Comparison of ENCODE assay signal across 10 mouse cellular contexts in the genomic region with DNA sequence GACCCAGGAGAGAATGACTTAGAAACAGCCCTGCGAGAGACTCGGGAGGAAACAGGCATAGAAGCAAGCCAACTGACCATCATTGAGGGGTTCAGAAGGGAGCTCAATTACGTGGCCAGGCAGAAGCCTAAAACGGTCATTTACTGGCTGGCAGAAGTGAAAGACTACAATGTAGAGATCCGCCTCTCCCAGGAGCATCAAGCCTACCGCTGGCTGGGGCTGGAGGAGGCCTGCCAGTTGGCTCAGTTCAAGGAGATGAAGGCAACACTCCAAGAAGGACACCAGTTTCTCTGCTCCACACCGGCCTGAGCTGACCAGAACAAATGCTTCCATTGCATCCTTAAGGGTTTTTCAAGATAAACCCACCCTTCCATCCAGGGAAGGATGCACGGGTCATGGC. TPM values are rescaled to one million over a fixed set of nuclear protein-coding genes. Genes with fewer than 3 reads are reported as not detected.
DNase-seq lines count a peak whose midpoint lies in the region; ATAC-seq and TF ChIP-seq lines count a peak whose summit lies in the region.
"Had no signal": no experiment of that assay in that cellular context is flagged by ENCODE, and none has a peak within 500 bp of the region (broad histone marks: within the 10 kb centered on the region; RNA-seq: fewer than 3 reads in every experiment).

No protein-coding gene starts in this region.

- H3K27ac ChIP-seq in neural tube, embryonic 11.5 days (ENCODE audit: low read depth, low read length): no peak overlapping the region
- no peak overlapping the region for H3K27ac ChIP-seq in neural tube, embryonic 15.5 days (replicated peaks)
- H3K27ac ChIP-seq in heart, postnatal 0 days (ENCODE audit: low read depth): peak overlapping the region; percentile 52
- H3K27ac ChIP-seq in stomach, embryonic 16.5 days (ENCODE audit: low read length): peak overlapping the region; percentile 74
- H3K27ac ChIP-seq: liver, embryonic 13.5 days had no signal

- no peaks in the 10 kb centered on the region for H3K36me3 ChIP-seq in neural tube, embryonic 11.5 days (ENCODE audit: control insufficient read depth, insufficient read depth, low read length)
- peaks cover 11% of the 10 kb centered on the region for H3K36me3 ChIP-seq in neural tube, embryonic 15.5 days
- peaks cover 5% of the 10 kb centered on the region for H3K36me3 ChIP-seq in heart, postnatal 0 days (replicated peaks; ENCODE audit: control insufficient read depth, insufficient read depth, low read length)
- no peaks in the 10 kb centered on the region for H3K36me3 ChIP-seq in stomach, embryonic 16.5 days (ENCODE audit: control insufficient read depth, insufficient read depth, low read length)

- H3K4me2 ChIP-seq in neural tube, embryonic 11.5 days (ENCODE audit: low read depth): no peak overlapping the region
- no peak overlapping the region for H3K4me2 ChIP-seq in neural tube, embryonic 15.5 days
- H3K4me2 ChIP-seq in heart, postnatal 0 days (ENCODE audit: low read depth, low read length): no peak overlapping the region
- H3K4me2 ChIP-seq in stomach, embryonic 16.5 days (ENCODE audit: low read depth, low read length): no peak overlapping the region
- H3K4me2 ChIP-seq: liver, embryonic 13.5 days had no signal

- no peaks in the 10 kb centered on the region for H3K27me3 ChIP-seq in neural tube, embryonic 11.5 days (ENCODE audit: control insufficient read depth, insufficient read depth, low read length)
- no peaks in the 10 kb centered on the region for H3K27me3 ChIP-seq in neural tube, embryonic 15.5 days (replicated peaks)
- no peaks in the 10 kb centered on the region for H3K27me3 ChIP-seq in heart, postnatal 0 days (ENCODE audit: control insufficient read depth, insufficient read depth, low read length)
- H3K27me3 ChIP-seq in stomach, embryonic 16.5 days (ENCODE audit: control insufficient read depth, insufficient read depth, low read length): no peaks in the 10 kb centered on the region
- H3K27me3 ChIP-seq: liver, embryonic 13.5 days had no signal

- H3K9me3 ChIP-seq in neural tube, embryonic 11.5 days (ENCODE audit: control insufficient read depth, low read length): no peaks in the 10 kb centered on the region
- H3K9me3 ChIP-seq in neural tube, embryonic 15.5 days (replicated peaks): no peaks in the 10 kb centered on the region
- H3K9me3 ChIP-seq in heart, postnatal 0 days (replicated peaks; ENCODE audit: control insufficient read depth, low read length): no peaks in the 10 kb centered on the region
- no peaks in the 10 kb centered on the region for H3K9me3 ChIP-seq in stomach, embryonic 16.5 days (replicated peaks; ENCODE audit: control insufficient read depth, low read length)
- H3K9me3 ChIP-seq: liver, embryonic 13.5 days had no signal

- no peak for ATAC-seq in neural tube, embryonic 11.5 days (ENCODE audit: insufficient read depth, low FRiP score, low TSS enrichment)
- ATAC-seq in neural tube, embryonic 15.5 days (ENCODE audit: low FRiP score): no peak
- no peak for ATAC-seq in heart, postnatal 0 days (ENCODE audit: insufficient read depth, low read depth)
- 0 out of 2 replicates have a peak, but pooled peaks have one; percentile 14 for ATAC-seq in stomach, embryonic 16.5 days (ENCODE audit: insufficient read depth, low FRiP score)
- ATAC-seq in inflammation-experienced regulatory T-cells, adult 6 months: no peak

- 81% methylated on average over 8 of the region's 8 CpGs for WGBS in neural tube, embryonic 11.5 days
- WGBS in neural tube, embryonic 15.5 days: 72% methylated on average over 8 of the region's 8 CpGs
- 63% methylated on average over 8 of the region's 8 CpGs for WGBS in heart, postnatal 0 days
- WGBS in stomach, embryonic 16.5 days: 58% methylated on average over 8 of the region's 8 CpGs

- H3K9ac ChIP-seq in neural tube, embryonic 11.5 days (ENCODE audit: low read length): no peak overlapping the region
- no peak overlapping the region for H3K9ac ChIP-seq in neural tube, embryonic 15.5 days (replicated peaks)
- no peak overlapping the region for H3K9ac ChIP-seq in heart, postnatal 0 days (replicated peaks; ENCODE audit: low read depth, low read length)
- no peak overlapping the region for H3K9ac ChIP-seq in stomach, embryonic 16.5 days (ENCODE audit: low read length)
- H3K9ac ChIP-seq: liver, embryonic 13.5 days had no signal

- TF ChIP-seq EP300 in heart, postnatal 0 days (IDR thresholded peaks at IDR 0.05; ENCODE audit: low read depth): no peak

- peak; percentile 44 to 48 for DNase-seq in cerebellum, postnatal 25 days
- DNase-seq in cerebellum, adult 11-12 months: no peak
- DNase-seq in neural tube, embryonic 11.5 days (ENCODE audit: low spot score): peak; percentile 2
- DNase-seq in heart, postnatal 0 days (ENCODE audit: low spot score): no peak
- DNase-seq in retina, embryonic 14.5 days (ENCODE audit: low spot score): no peak
- DNase-seq: liver, embryonic 13.5 days had no signal

- no peak for TF ChIP-seq CTCF in heart, postnatal 0 days (IDR thresholded peaks at IDR 0.05; ENCODE audit: low read depth)

- H3K4me1 ChIP-seq in neural tube, embryonic 11.5 days (ENCODE audit: control insufficient read depth, insufficient read depth, low read length): no peaks in the 10 kb centered on the region
- H3K4me1 ChIP-seq in neural tube, embryonic 15.5 days: no peaks in the 10 kb centered on the region
- H3K4me1 ChIP-seq in heart, postnatal 0 days (ENCODE audit: control insufficient read depth, insufficient read depth): peaks cover 4% of the 10 kb centered on the region; the same call in 1 of the 2 replicates
- peaks cover 24% of the 10 kb centered on the region for H3K4me1 ChIP-seq in stomach, embryonic 16.5 days (ENCODE audit: control insufficient read depth, insufficient read depth, low read length)
- H3K4me1 ChIP-seq: liver, embryonic 13.5 days had no signal

- H3K4me3 ChIP-seq in neural tube, embryonic 11.5 days (ENCODE audit: low read depth, low read length): no peak overlapping the region
- H3K4me3 ChIP-seq in neural tube, embryonic 15.5 days (replicated peaks): no peak overlapping the region
- H3K4me3 ChIP-seq in heart, postnatal 0 days (ENCODE audit: low read depth, low read length): no peak overlapping the region
- H3K4me3 ChIP-seq in stomach, embryonic 16.5 days (replicated peaks; ENCODE audit: low read length): no peak overlapping the region
- H3K4me3 ChIP-seq: liver, embryonic 13.5 days; myocyte had no signal

RNA-seq across cellular contexts. Expression of a gene that starts 15.3 kb away (rescaled TPM):
- 57.2 and 62.9 TPM in 2 replicates for polyA plus RNA-seq in neural tube, embryonic 11.5 days (2014; fragmentation: Nextera tagmentation; extraction: Ambion mirVana)
- polyA plus RNA-seq in neural tube, embryonic 15.5 days (2015; fragmentation: Nextera tagmentation; extraction: Ambion mirVana): 62.8 and 71.6 TPM in 2 replicates
- total RNA-seq in heart, postnatal 0 days (2014; rRNA removed; ENCODE audit: low replicate concordance): 10.5 and 37.6 TPM in 2 replicates
- 42.0 and 45.9 TPM in 2 replicates for polyA plus RNA-seq in heart, postnatal 0 days (2015; fragmentation: Nextera tagmentation; extraction: Ambion mirVana)
- polyA plus RNA-seq in stomach, embryonic 16.5 days (2015; fragmentation: Nextera tagmentation; extraction: Ambion mirVana): 49.5 and 49.6 TPM in 2 replicates
- 10 to 100 TPM; 15.3 to 22.1 (median 17.8) TPM for polyA plus RNA-seq in inflammation-experienced regulatory T-cells, adult 6 months (2017; shearing (Covaris generic))

RNA-seq across cellular contexts. Expression of a gene that starts 15.6 kb away (rescaled TPM):
- 8.5 and 9.2 TPM in 2 replicates for polyA plus RNA-seq in neural tube, embryonic 11.5 days (2014; fragmentation: Nextera tagmentation; extraction: Ambion mirVana)
- polyA plus RNA-seq in neural tube, embryonic 15.5 days (2015; fragmentation: Nextera tagmentation; extraction: Ambion mirVana): 2.4 and 3.0 TPM in 2 replicates
- total RNA-seq in heart, postnatal 0 days (2014; rRNA removed; ENCODE audit: low replicate concordance): 2.9 and 3.4 TPM in 2 replicates
- 1.1 and 1.4 TPM in 2 replicates for polyA plus RNA-seq in heart, postnatal 0 days (2015; fragmentation: Nextera tagmentation; extraction: Ambion mirVana)
- 4.8 and 6.0 TPM in 2 replicates for polyA plus RNA-seq in stomach, embryonic 16.5 days (2015; fragmentation: Nextera tagmentation; extraction: Ambion mirVana)
- 1 to 10 TPM; 1.2 to 4.7 (median 1.5) TPM for polyA plus RNA-seq in inflammation-experienced regulatory T-cells, adult 6 months (2017; shearing (Covaris generic))

RNA-seq across cellular contexts. Expression of a gene that starts 22.6 kb away (rescaled TPM):
- 7.1 and 9.6 TPM in 2 replicates for polyA plus RNA-seq in neural tube, embryonic 11.5 days (2014; fragmentation: Nextera tagmentation; extraction: Ambion mirVana)
- polyA plus RNA-seq in neural tube, embryonic 15.5 days (2015; fragmentation: Nextera tagmentation; extraction: Ambion mirVana): 7.8 and 8.3 TPM in 2 replicates
- total RNA-seq in heart, postnatal 0 days (2014; rRNA removed; ENCODE audit: low replicate concordance): 6.3 and 9.3 TPM in 2 replicates
- polyA plus RNA-seq in heart, postnatal 0 days (2015; fragmentation: Nextera tagmentation; extraction: Ambion mirVana): 2.5 and 2.9 TPM in 2 replicates
- polyA plus RNA-seq in stomach, embryonic 16.5 days (2015; fragmentation: Nextera tagmentation; extraction: Ambion mirVana): 7.9 and 9.6 TPM in 2 replicates
- not detected for polyA plus RNA-seq in inflammation-experienced regulatory T-cells, adult 6 months (2017; shearing (Covaris generic))

RNA-seq across cellular contexts. Expression of a gene that starts 36.9 kb away (rescaled TPM):
- 2.5 and 3.4 TPM in 2 replicates for polyA plus RNA-seq in neural tube, embryonic 11.5 days (2014; fragmentation: Nextera tagmentation; extraction: Ambion mirVana)
- 8.6 and 10.1 TPM in 2 replicates for polyA plus RNA-seq in neural tube, embryonic 15.5 days (2015; fragmentation: Nextera tagmentation; extraction: Ambion mirVana)
- not detected in 2 replicates for total RNA-seq in heart, postnatal 0 days (2014; rRNA removed; ENCODE audit: low replicate concordance)
- polyA plus RNA-seq in heart, postnatal 0 days (2015; fragmentation: Nextera tagmentation; extraction: Ambion mirVana): 0.18 and 1.0 TPM in 2 replicates
- 0.65 and 0.87 TPM in 2 replicates for polyA plus RNA-seq in stomach, embryonic 16.5 days (2015; fragmentation: Nextera tagmentation; extraction: Ambion mirVana)
- polyA plus RNA-seq in inflammation-experienced regulatory T-cells, adult 6 months (2017; shearing (Covaris generic)): not detected
- polyA plus RNA-seq: liver, embryonic 13.5 days had no signal

Comparison
In these comparisons a context has a peak if more than half of its experiments do, and no peak if none do; other contexts are left out.
1. DNase-seq: peak in cerebellum, postnatal 25 days (2 of 2) and neural tube, embryonic 11.5 days (single experiment); none in cerebellum, adult 11-12 months (single experiment), heart, postnatal 0 days (single experiment) and retina, embryonic 14.5 days (single experiment).
2. H3K27ac ChIP-seq: peak in heart, postnatal 0 days (single experiment) and stomach, embryonic 16.5 days (single experiment); none in neural tube, embryonic 11.5 days (single experiment) and neural tube, embryonic 15.5 days (single experiment).